21 mouse cellular contexts compared by ENCODE assay signal in genomic region chr3:122680851-122681250, GRCm38 (mm10). TPM values are rescaled to one million over a fixed set of nuclear protein-coding genes. Genes with fewer than 3 reads are reported as not detected.
DNase-seq lines count a peak whose midpoint lies in the region; ATAC-seq lines count a peak whose summit lies in the region.
"Had no signal": no experiment of that assay in that cellular context is flagged by ENCODE, and none has a peak within 500 bp of the region (broad histone marks: within the 10 kb centered on the region; RNA-seq: fewer than 3 reads in every experiment).

No protein-coding gene starts in this region.

- 92% methylated on average over 3 of the region's 3 CpGs for WGBS in embryonic facial prominence, embryonic 13.5 days
- WGBS in embryonic facial prominence, embryonic 10.5 days: 92% methylated on average over 3 of the region's 3 CpGs

- no peaks in the 10 kb centered on the region for H3K36me3 ChIP-seq in embryonic facial prominence, embryonic 13.5 days
- H3K36me3 ChIP-seq in embryonic facial prominence, embryonic 10.5 days (replicated peaks): no peaks in the 10 kb centered on the region
- peaks cover 42% of the 10 kb centered on the region for H3K36me3 ChIP-seq in megakaryocyte, embryonic 14.5 days (replicated peaks; ENCODE audit: low read length)
- H3K36me3 ChIP-seq: embryonic facial prominence, embryonic 12.5 days; embryonic facial prominence, embryonic 15.5 days; forebrain, embryonic 15.5 days had no signal

- H3K4me1 ChIP-seq in embryonic facial prominence, embryonic 13.5 days: no peaks in the 10 kb centered on the region
- H3K4me1 ChIP-seq in embryonic facial prominence, embryonic 10.5 days: no peaks in the 10 kb centered on the region
- H3K4me1 ChIP-seq in megakaryocyte, embryonic 14.5 days: peaks cover 50% of the 10 kb centered on the region
- H3K4me1 ChIP-seq: embryonic facial prominence, embryonic 12.5 days; embryonic facial prominence, embryonic 15.5 days; forebrain, embryonic 13.5 days; forebrain, embryonic 15.5 days had no signal

- no peak overlapping the region for H3K27ac ChIP-seq in embryonic facial prominence, embryonic 13.5 days
- H3K27ac ChIP-seq in embryonic facial prominence, embryonic 10.5 days (replicated peaks): no peak overlapping the region
- H3K27ac ChIP-seq: embryonic facial prominence, embryonic 12.5 days; embryonic facial prominence, embryonic 15.5 days; forebrain, embryonic 13.5 days; forebrain, embryonic 15.5 days had no signal

- no peak overlapping the region for H3K4me3 ChIP-seq in embryonic facial prominence, embryonic 13.5 days
- H3K4me3 ChIP-seq in embryonic facial prominence, embryonic 10.5 days: no peak overlapping the region
- H3K4me3 ChIP-seq in megakaryocyte, embryonic 14.5 days (replicated peaks): peak overlapping the region; percentile 48
- H3K4me3 ChIP-seq: embryonic facial prominence, embryonic 12.5 days; embryonic facial prominence, embryonic 15.5 days; erythroblast, embryonic 14.5 days; forebrain, embryonic 13.5 days; forebrain, embryonic 15.5 days had no signal

- ATAC-seq in embryonic facial prominence, embryonic 13.5 days (ENCODE audit: insufficient number of reproducible peaks, insufficient read depth, low FRiP score, low TSS enrichment, low read depth): peak; percentile 32; the same call in 1 of the 2 replicates
- no peak for ATAC-seq in megakaryocyte, adult 5-6 weeks (ENCODE audit: poor library complexity, severe bottlenecking)
- ATAC-seq in erythroid progenitor cell, adult 5-6 weeks (replicated peaks; ENCODE audit: low FRiP score, poor library complexity, severe bottlenecking): 0 out of 2 replicates have a peak, but pooled peaks have one; percentile 25
- ATAC-seq: forebrain, embryonic 13.5 days; forebrain, embryonic 15.5 days; forebrain, postnatal 0 days had no signal

- no peak overlapping the region for H3K4me2 ChIP-seq in embryonic facial prominence, embryonic 13.5 days
- H3K4me2 ChIP-seq: embryonic facial prominence, embryonic 12.5 days; embryonic facial prominence, embryonic 15.5 days; forebrain, embryonic 13.5 days; forebrain, embryonic 15.5 days had no signal

- no peak overlapping the region for H3K9ac ChIP-seq in embryonic facial prominence, embryonic 13.5 days
- H3K9ac ChIP-seq: embryonic facial prominence, embryonic 12.5 days; embryonic facial prominence, embryonic 15.5 days; forebrain, embryonic 13.5 days; forebrain, embryonic 15.5 days; forebrain, postnatal 0 days had no signal

- H3K9me3 ChIP-seq in embryonic facial prominence, embryonic 13.5 days: no peaks in the 10 kb centered on the region
- H3K9me3 ChIP-seq in embryonic facial prominence, embryonic 10.5 days: peaks cover 6% of the 10 kb centered on the region; the same call in 1 of the 2 replicates
- H3K9me3 ChIP-seq in megakaryocyte, embryonic 14.5 days: no peaks in the 10 kb centered on the region
- H3K9me3 ChIP-seq: embryonic facial prominence, embryonic 12.5 days; forebrain, embryonic 15.5 days had no signal

- H3K27me3 ChIP-seq in embryonic facial prominence, embryonic 13.5 days: no peaks in the 10 kb centered on the region
- H3K27me3 ChIP-seq in embryonic facial prominence, embryonic 10.5 days (replicated peaks; ENCODE audit: low read depth, poor library complexity, severe bottlenecking): no peaks in the 10 kb centered on the region
- H3K27me3 ChIP-seq in megakaryocyte, embryonic 14.5 days (replicated peaks): no peaks in the 10 kb centered on the region
- H3K27me3 ChIP-seq: embryonic facial prominence, embryonic 12.5 days; embryonic facial prominence, embryonic 15.5 days; forebrain, embryonic 13.5 days; forebrain, embryonic 15.5 days had no signal

- DNase-seq in cerebellum, postnatal 14 days: peak; percentile 60 to 68
- DNase-seq in cerebellum, postnatal 4 days (ENCODE audit: low spot score in 2 of 2): no peak
- DNase-seq in embryonic facial prominence, embryonic 10.5 days (ENCODE audit: low spot score): no peak
- no peak for DNase-seq in frontal cortex, adult 2 months (ENCODE audit: extremely low spot score in 1 of 2, low spot score in 1 of 2)
- DNase-seq: adrenal gland, adult 2 months; adrenal gland, postnatal 10 days; adrenal gland, postnatal 25 days; cerebellum, adult 11-12 months; cerebellum, adult 9-11 months; embryo, embryonic 11 days; forebrain, postnatal 0 days had no signal

RNA-seq across cellular contexts. Expression of gene Pde5a, which starts 47.9 kb away (rescaled TPM):
- 5.9 and 7.4 TPM in 2 replicates for polyA plus RNA-seq in embryonic facial prominence, embryonic 13.5 days (2015; fragmentation: Nextera tagmentation; extraction: Ambion mirVana)
- 3.2 and 3.8 TPM in 2 replicates for polyA plus RNA-seq in embryonic facial prominence, embryonic 10.5 days (2016; fragmentation: Nextera tagmentation; extraction: Ambion mirVana)
- polyA plus RNA-seq in megakaryocyte, embryonic 14.5 days (2012; ENCODE audit: insufficient read depth, low replicate concordance): 9.4 and 10.1 TPM in 2 replicates
- 3.4 and 4.7 TPM in 2 replicates for total RNA-seq in megakaryocyte, adult 5-6 weeks (2015)
- 2.8 and 7.8 TPM in 2 replicates for total RNA-seq in megakaryocyte, adult 5-6 weeks (2017)
- total RNA-seq in erythroid progenitor cell, adult 5-6 weeks (2015; ENCODE audit: low replicate concordance): 0.36 and 1.3 TPM in 2 replicates
- 0.39 TPM in 1 of 2 replicates, not detected in the other for total RNA-seq in erythroid progenitor cell, adult 5-6 weeks (2017; ENCODE audit: low replicate concordance)
- 6.8 and 7.1 TPM in 2 replicates for polyA plus RNA-seq in frontal cortex, adult 2 months (2012; rRNA removed)
- total RNA-seq: MEL had no signal
- polyA plus RNA-seq: erythroblast, embryonic 14.5 days had no signal

Comparison
In these comparisons a context has a peak if more than half of its experiments do, and no peak if none do; other contexts are left out.
1. DNase-seq: peak in cerebellum, postnatal 14 days (2 of 2); none in cerebellum, postnatal 4 days (0 of 2), embryonic facial prominence, embryonic 10.5 days (single experiment) and frontal cortex, adult 2 months (0 of 2).